Mouse (Mus musculus): ENCODE measurements around the gene Rhox4c. TPM values are rescaled to one million over a fixed set of nuclear protein-coding genes. Genes with fewer than 3 reads are reported as not detected.

Rhox4c gene
- not detected for polyA plus RNA-seq (2014; fragmentation: Illumina TruSeq; extraction: RNeasy Lipid Tissue Mini Kit (QIAGEN cat#74804))

DNA sequence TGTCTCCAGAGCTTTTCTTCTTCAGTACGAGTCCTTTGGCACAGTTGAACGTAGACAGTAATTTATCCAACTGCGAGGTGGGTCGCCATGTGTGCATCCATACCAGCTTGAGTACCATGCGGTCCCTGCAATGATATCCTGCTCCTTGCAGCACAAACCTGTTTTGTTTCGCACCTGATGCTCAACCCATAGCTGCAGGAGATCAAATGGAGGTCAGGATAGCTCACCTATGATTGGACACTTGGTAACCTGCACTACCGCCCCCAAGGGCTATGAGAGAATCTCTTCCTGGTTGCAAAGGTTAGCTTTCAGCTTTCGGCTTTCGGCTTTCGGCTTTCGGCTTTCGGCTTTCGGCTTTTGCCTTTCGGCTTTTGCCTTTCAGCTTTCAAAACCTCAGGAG lies at the start of gene Rhox4c:
Gene Rhox4c (plus strand): TSS at position 301 of the 400 bp plus-strand sequence.

DNA sequence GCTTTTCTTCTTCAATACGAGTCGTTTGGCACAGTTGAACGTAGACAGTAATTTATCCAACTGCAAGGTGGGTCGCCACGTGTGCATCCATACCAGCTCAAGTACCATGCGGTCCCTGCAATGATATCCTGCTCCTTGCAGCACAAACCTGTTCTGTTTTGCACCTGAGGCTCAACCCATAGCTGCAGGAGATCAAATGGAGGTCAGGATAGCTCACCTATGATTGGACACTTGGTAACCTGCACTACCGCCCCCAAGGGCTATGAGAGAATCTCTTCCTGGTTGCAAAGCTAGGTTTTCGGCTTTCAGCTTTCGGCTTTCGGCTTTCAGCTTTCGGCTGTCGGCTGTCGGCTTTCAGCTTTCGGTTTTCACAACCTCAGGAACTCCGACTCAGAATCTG lies 47.9 kb upstream of the Rhox4c start, which contains the start of gene Rhox4b:
Gene Rhox4b (plus strand): TSS at position 301 of the 400 bp plus-strand sequence.

GRCm38 (mm10) chrX:37453380-37453779 lies 26.8 kb upstream of the Rhox4c start, which contains the start of gene Rhox2c:
Rhox2c (plus strand) TSS chrX:37453680.

DNA sequence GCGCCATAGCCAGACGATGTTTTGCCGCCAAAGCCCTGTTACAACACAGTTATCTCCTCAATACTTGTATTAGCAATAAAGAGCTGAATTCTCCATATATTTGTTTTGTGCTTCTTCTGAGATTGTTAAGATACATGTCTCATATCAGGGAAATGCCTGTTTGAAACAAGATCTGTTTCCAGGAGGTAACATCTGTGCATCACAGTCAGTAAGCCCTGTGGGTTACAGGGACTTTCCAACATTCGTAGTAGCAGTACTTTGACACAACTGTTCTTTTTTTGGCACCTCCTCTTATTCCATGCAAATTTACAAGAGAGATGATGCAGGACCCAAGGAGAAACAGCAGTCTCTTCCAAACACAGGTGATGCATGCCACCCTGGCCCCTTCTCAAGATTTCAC lies 21.9 kb upstream of the Rhox4c start, which contains the start of gene Rhox3c:
Gene Rhox3c (plus strand): TSS at position 301 of the 400 bp plus-strand sequence.

DNA sequence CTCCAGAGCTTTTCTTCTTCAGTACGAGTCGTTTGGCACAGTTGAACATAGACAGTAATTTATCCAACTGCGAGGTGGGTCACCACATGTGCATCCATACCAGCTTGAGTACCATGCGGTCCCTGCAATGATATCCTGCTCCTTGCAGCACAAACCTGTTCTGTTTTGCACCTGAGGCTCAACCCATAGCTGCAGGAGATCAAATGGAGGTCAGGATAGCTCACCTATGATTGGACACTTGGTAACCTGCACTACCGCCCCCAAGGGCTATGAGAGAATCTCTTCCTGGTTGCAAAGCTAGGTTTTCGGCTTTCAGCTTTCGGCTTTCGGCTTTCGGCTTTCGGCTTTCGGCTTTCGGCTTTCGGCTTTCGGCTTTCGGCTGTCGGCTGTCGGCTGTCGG lies 33.9 kb downstream of the Rhox4c start, which contains the start of gene Rhox4d:
Gene Rhox4d (plus strand): TSS at position 301 of the 400 bp plus-strand sequence.

DNA sequence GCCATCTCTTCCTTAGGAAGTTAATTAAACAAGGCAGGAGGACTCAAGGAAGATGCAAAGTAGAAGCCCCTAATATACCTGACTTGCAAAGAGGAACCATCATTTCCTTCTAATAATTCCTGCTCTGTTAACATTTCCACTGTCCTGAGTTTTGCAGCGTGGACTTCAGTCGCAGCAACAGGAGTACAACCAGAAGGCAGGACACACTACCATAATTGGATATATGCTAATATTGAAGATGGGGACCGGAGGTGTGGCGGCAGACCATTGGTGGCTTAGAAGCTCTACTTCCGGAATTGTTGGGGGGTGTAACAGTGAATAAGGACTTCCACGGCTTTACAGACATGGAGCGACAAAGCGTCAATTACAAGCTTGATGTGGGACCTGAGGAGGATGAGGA lies 50.0 kb downstream of the Rhox4c start, which contains the start of gene Rhox2e:
Gene Rhox2e (plus strand): TSS at position 301 of the 400 bp plus-strand sequence.

Other genes starting within 250 kb of the Rhox4c start
- gene Rhox2a, start 235.4 kb upstream of the Rhox4c start, polyA plus RNA-seq (2014; fragmentation: Illumina TruSeq; extraction: RNeasy Lipid Tissue Mini Kit (QIAGEN cat#74804)), result not detected
- not detected for gene Rhox3a, start 230.4 kb upstream of the Rhox4c start, polyA plus RNA-seq (2014; fragmentation: Illumina TruSeq; extraction: RNeasy Lipid Tissue Mini Kit (QIAGEN cat#74804))
- not detected for gene Rhox4a, start 215.0 kb upstream of the Rhox4c start, polyA plus RNA-seq (2014; fragmentation: Illumina TruSeq; extraction: RNeasy Lipid Tissue Mini Kit (QIAGEN cat#74804))
- gene Rhox3a2, start 100.3 kb upstream of the Rhox4c start, polyA plus RNA-seq (2014; fragmentation: Illumina TruSeq; extraction: RNeasy Lipid Tissue Mini Kit (QIAGEN cat#74804)), result not detected
- gene Rhox4a2, start 89.5 kb upstream of the Rhox4c start, polyA plus RNA-seq (2014; fragmentation: Illumina TruSeq; extraction: RNeasy Lipid Tissue Mini Kit (QIAGEN cat#74804)), result not detected
- not detected for gene Rhox2b, start 68.3 kb upstream of the Rhox4c start, polyA plus RNA-seq (2014; fragmentation: Illumina TruSeq; extraction: RNeasy Lipid Tissue Mini Kit (QIAGEN cat#74804))
- gene Rhox4b, start 47.8 kb upstream of the Rhox4c start, polyA plus RNA-seq (2014; fragmentation: Illumina TruSeq; extraction: RNeasy Lipid Tissue Mini Kit (QIAGEN cat#74804)), result not detected
- not detected for gene Rhox2c, start 26.7 kb upstream of the Rhox4c start, polyA plus RNA-seq (2014; fragmentation: Illumina TruSeq; extraction: RNeasy Lipid Tissue Mini Kit (QIAGEN cat#74804))
- gene Rhox3c, start 21.8 kb upstream of the Rhox4c start, polyA plus RNA-seq (2014; fragmentation: Illumina TruSeq; extraction: RNeasy Lipid Tissue Mini Kit (QIAGEN cat#74804)), result not detected
- not detected for gene Rhox2d, start 13.1 kb downstream of the Rhox4c start, polyA plus RNA-seq (2014; fragmentation: Illumina TruSeq; extraction: RNeasy Lipid Tissue Mini Kit (QIAGEN cat#74804))
- gene Rhox4d, start 34.0 kb downstream of the Rhox4c start, polyA plus RNA-seq (2014; fragmentation: Illumina TruSeq; extraction: RNeasy Lipid Tissue Mini Kit (QIAGEN cat#74804)), result not detected
- gene Rhox2e, start 50.1 kb downstream of the Rhox4c start, polyA plus RNA-seq (2014; fragmentation: Illumina TruSeq; extraction: RNeasy Lipid Tissue Mini Kit (QIAGEN cat#74804)), result not detected
- not detected for gene Rhox3e, start 61.7 kb downstream of the Rhox4c start, polyA plus RNA-seq (2014; fragmentation: Illumina TruSeq; extraction: RNeasy Lipid Tissue Mini Kit (QIAGEN cat#74804))
- not detected for gene Rhox4e, start 77.1 kb downstream of the Rhox4c start, polyA plus RNA-seq (2014; fragmentation: Illumina TruSeq; extraction: RNeasy Lipid Tissue Mini Kit (QIAGEN cat#74804))
- gene Rhox2f, start 91.1 kb downstream of the Rhox4c start, polyA plus RNA-seq (2014; fragmentation: Illumina TruSeq; extraction: RNeasy Lipid Tissue Mini Kit (QIAGEN cat#74804)), result not detected
- gene Rhox3f, start 100.7 kb downstream of the Rhox4c start, polyA plus RNA-seq (2014; fragmentation: Illumina TruSeq; extraction: RNeasy Lipid Tissue Mini Kit (QIAGEN cat#74804)), result not detected
- not detected for gene Rhox4f, start 127.4 kb downstream of the Rhox4c start, polyA plus RNA-seq (2014; fragmentation: Illumina TruSeq; extraction: RNeasy Lipid Tissue Mini Kit (QIAGEN cat#74804))
- not detected for gene Rhox3g, start 148.3 kb downstream of the Rhox4c start, polyA plus RNA-seq (2014; fragmentation: Illumina TruSeq; extraction: RNeasy Lipid Tissue Mini Kit (QIAGEN cat#74804))
- not detected for gene Rhox2g, start 163.1 kb downstream of the Rhox4c start, polyA plus RNA-seq (2014; fragmentation: Illumina TruSeq; extraction: RNeasy Lipid Tissue Mini Kit (QIAGEN cat#74804))
- not detected for gene Rhox4g, start 171.0 kb downstream of the Rhox4c start, polyA plus RNA-seq (2014; fragmentation: Illumina TruSeq; extraction: RNeasy Lipid Tissue Mini Kit (QIAGEN cat#74804))
- gene Rhox3h, start 188.4 kb downstream of the Rhox4c start, polyA plus RNA-seq (2014; fragmentation: Illumina TruSeq; extraction: RNeasy Lipid Tissue Mini Kit (QIAGEN cat#74804)), result not detected
- not detected for gene Rhox2h, start 192.9 kb downstream of the Rhox4c start, polyA plus RNA-seq (2014; fragmentation: Illumina TruSeq; extraction: RNeasy Lipid Tissue Mini Kit (QIAGEN cat#74804))